Mouse (Mus musculus): ENCODE measurements around the gene Slc22a12. TPM values are rescaled to one million over a fixed set of nuclear protein-coding genes. Genes with fewer than 3 reads are reported as not detected.

The Slc22a12 gene
- polyA plus RNA-seq, 1 experiment from 2014 or later = not detected

DNA sequence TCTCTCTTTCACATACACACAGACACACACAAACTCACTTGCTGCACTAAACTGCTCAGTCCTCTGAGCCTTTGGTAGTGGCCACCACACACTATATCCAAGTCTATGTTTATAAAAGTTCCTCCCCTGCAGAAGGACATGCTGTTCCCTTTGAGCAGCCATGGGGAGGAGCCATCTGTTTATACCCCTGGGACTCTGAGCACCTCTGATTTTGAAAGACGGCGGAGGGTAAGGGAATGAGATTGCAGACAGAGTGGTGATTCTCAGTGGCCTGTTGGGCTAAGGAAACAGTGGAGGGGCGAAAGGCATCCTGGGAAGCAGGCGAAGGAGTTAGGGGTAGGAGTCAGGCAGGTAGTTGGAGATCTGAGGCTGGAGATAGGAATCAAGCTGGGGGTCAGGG lies 3.2 kb downstream of the Slc22a12 start:
- WGBS = 80% methylated on average over 4 of the region's 4 CpGs

DNA sequence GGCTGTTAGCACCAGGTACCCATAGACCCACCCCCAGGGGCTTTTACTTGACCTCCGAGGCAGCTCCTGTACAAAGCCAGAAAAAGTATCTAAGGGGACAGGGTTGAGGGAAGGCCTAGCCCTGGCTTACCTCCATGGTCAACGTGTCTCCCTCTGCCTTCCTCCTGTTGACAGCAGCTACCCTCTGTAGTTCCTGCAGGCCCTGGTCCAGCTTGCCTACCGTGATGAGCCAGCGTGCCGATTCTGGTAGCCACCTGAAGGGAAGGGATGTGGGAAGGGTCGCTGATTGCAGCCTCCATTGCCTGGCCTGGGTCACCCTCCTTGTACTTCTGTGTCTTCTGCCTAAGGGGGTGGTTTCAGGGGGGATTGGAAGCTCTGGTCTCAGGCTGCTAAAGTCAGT lies 4.3 kb downstream of the Slc22a12 start:
- Histone ChIP-seq H3K9me3 (replicated peaks; ENCODE audit: control insufficient read depth, low read length) (no peaks in the 10 kb centered on the region), H3K4me1 (ENCODE audit: control insufficient read depth, insufficient read depth, low read length) (no peaks in the 10 kb centered on the region), H3K36me3 (replicated peaks; ENCODE audit: control insufficient read depth, insufficient read depth, low read depth, low read length) (no peaks in the 10 kb centered on the region), H3K9ac (replicated peaks; ENCODE audit: low read length) (no peak overlapping the region), H3K4me3 (ENCODE audit: low read depth, low read length) (no peak overlapping the region), H3K27me3 (ENCODE audit: control insufficient read depth, insufficient read depth, low read length) (peaks cover 3% of the 10 kb centered on the region; the same call in 1 of the 2 replicates), H3K27ac (replicated peaks; ENCODE audit: low read depth, low read length) (no peak overlapping the region), H3K4me2 (ENCODE audit: low read depth, low read length) (no peak overlapping the region)
- ATAC-seq (replicated peaks; ENCODE audit: insufficient number of reproducible peaks, low FRiP score, low TSS enrichment, low read depth) = no peak
- WGBS = 82% methylated on average over 6 of the region's 6 CpGs
- no peak for DNase-seq (ENCODE audit: low spot score)

More for the DNA sequence above, 3.2 kb downstream of the Slc22a12 start:
- Histone ChIP-seq H3K4me1 (ENCODE audit: control insufficient read depth, insufficient read depth, low read length) (no peaks in the 10 kb centered on the region), H3K4me2 (ENCODE audit: low read depth, low read length) (no peak overlapping the region), H3K9me3 (replicated peaks; ENCODE audit: control insufficient read depth, low read length) (no peaks in the 10 kb centered on the region), H3K27ac (replicated peaks; ENCODE audit: low read depth, low read length) (no peak overlapping the region), H3K36me3 (replicated peaks; ENCODE audit: control insufficient read depth, insufficient read depth, low read depth, low read length) (no peaks in the 10 kb centered on the region), H3K27me3 (ENCODE audit: control insufficient read depth, insufficient read depth, low read length) (no peaks in the 10 kb centered on the region; the same call in 1 of the 2 replicates), H3K4me3 (ENCODE audit: low read depth, low read length) (no peak overlapping the region), H3K9ac (replicated peaks; ENCODE audit: low read length) (no peak overlapping the region)
- DNase-seq (ENCODE audit: low spot score) (no peak), ATAC-seq (replicated peaks; ENCODE audit: insufficient number of reproducible peaks, low FRiP score, low TSS enrichment, low read depth) (no peak)

DNA sequence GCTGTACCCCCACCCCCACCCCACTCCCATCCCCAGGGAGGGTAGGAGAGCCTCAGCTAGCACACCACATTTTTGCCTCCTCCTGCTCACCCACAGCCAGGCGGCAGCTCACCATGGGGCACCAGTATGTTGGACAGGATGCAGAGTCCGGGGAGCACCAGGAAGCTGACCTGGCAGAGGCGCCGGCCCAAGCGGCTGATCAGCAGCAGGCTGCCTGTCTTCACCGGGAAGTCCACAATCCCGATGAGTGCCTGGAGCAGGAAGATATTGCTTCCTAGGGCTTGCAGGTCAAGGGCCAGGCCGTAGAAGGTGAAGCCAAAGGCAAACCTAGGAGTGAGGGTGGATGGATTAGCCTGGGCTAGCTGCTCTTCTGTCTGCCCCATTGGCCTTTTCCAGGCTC lies 5.3 kb downstream of the Slc22a12 start:
- 58% methylated on average over 8 of the region's 8 CpGs for WGBS
- no peak for DNase-seq (ENCODE audit: low spot score)
- H3K27ac ChIP-seq (replicated peaks; ENCODE audit: low read depth, low read length) = no peak overlapping the region

DNA sequence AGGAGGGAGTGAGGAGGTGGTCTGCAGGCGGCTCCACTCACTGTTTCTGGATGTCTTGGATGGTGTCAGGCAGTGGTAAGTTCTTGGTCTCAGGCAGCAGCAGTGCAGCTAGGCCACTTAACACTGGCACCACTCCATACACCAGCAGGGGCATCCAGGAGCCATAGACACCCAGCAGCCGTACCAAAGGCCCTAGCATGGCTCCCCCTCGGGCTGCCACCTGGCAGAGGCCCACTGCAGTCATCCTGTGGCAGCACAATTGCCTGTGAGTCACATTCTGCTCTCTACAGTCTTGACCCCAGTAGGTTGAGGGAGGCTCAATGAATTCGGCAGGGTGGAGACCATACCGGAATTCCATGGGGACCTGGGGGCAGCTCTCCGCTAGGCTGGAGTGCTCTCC lies 6.1 kb downstream of the Slc22a12 start:
- H3K9me3 ChIP-seq (replicated peaks; ENCODE audit: control insufficient read depth, low read length) = no peaks in the 10 kb centered on the region
- ATAC-seq (replicated peaks; ENCODE audit: insufficient number of reproducible peaks, low FRiP score, low TSS enrichment, low read depth) (no peak), DNase-seq (ENCODE audit: low spot score) (no peak)
- no peaks in the 10 kb centered on the region for H3K36me3 ChIP-seq (replicated peaks; ENCODE audit: control insufficient read depth, insufficient read depth, low read depth, low read length)
- no peak overlapping the region for H3K27ac ChIP-seq (replicated peaks; ENCODE audit: low read depth, low read length)
- H3K9ac ChIP-seq (replicated peaks; ENCODE audit: low read length) = no peak overlapping the region
- no peak overlapping the region for H3K4me3 ChIP-seq (ENCODE audit: low read depth, low read length)
- H3K27me3 ChIP-seq (ENCODE audit: control insufficient read depth, insufficient read depth, low read length) = peaks cover 16% of the 10 kb centered on the region
- WGBS = 68% methylated on average over 6 of the region's 6 CpGs
- no peak overlapping the region for H3K4me2 ChIP-seq (ENCODE audit: low read depth, low read length)
- peaks cover 1% of the 10 kb centered on the region for H3K4me1 ChIP-seq (ENCODE audit: control insufficient read depth, insufficient read depth, low read length)

More for the DNA sequence above, 5.3 kb downstream of the Slc22a12 start:
- peaks cover 10% of the 10 kb centered on the region; the same call in 1 of the 2 replicates for H3K27me3 ChIP-seq (ENCODE audit: control insufficient read depth, insufficient read depth, low read length)
- H3K4me2 ChIP-seq (ENCODE audit: low read depth, low read length) = no peak overlapping the region
- no peaks in the 10 kb centered on the region for H3K9me3 ChIP-seq (replicated peaks; ENCODE audit: control insufficient read depth, low read length)
- ATAC-seq (replicated peaks; ENCODE audit: insufficient number of reproducible peaks, low FRiP score, low TSS enrichment, low read depth) = no peak
- H3K36me3 ChIP-seq (replicated peaks; ENCODE audit: control insufficient read depth, insufficient read depth, low read depth, low read length) = no peaks in the 10 kb centered on the region
- H3K4me1 ChIP-seq (ENCODE audit: control insufficient read depth, insufficient read depth, low read length) = no peaks in the 10 kb centered on the region
- no peak overlapping the region for H3K9ac ChIP-seq (replicated peaks; ENCODE audit: low read length)
- H3K4me3 ChIP-seq (ENCODE audit: low read depth, low read length) = no peak overlapping the region

DNA sequence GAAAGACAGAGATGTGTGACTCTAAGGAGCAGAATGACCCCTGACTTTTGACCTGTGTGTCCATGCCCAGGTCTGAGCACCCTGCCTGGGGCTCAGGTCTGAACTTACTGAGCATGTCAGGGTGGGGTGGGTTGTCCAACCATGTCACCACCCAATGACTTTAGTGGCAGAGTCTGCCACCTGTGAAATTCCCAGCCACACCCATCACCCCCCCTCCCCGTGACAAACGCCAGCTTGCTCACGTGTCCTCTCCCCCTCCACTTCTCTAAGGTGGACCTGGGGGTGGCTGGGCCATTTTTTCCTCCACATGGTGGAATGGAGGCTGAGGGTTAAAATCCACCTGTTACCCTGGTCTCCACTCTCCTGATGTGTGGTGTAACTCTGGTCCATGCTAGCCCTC lies 6.6 kb downstream of the Slc22a12 start:
- Histone ChIP-seq H3K36me3 (replicated peaks; ENCODE audit: control insufficient read depth, insufficient read depth, low read depth, low read length) (no peaks in the 10 kb centered on the region), H3K27me3 (ENCODE audit: control insufficient read depth, insufficient read depth, low read length) (peaks cover 20% of the 10 kb centered on the region), H3K27ac (replicated peaks; ENCODE audit: low read depth, low read length) (no peak overlapping the region), H3K4me1 (ENCODE audit: control insufficient read depth, insufficient read depth, low read length) (peaks cover 4% of the 10 kb centered on the region), H3K4me2 (ENCODE audit: low read depth, low read length) (no peak overlapping the region), H3K9me3 (replicated peaks; ENCODE audit: control insufficient read depth, low read length) (no peaks in the 10 kb centered on the region), H3K4me3 (ENCODE audit: low read depth, low read length) (no peak overlapping the region), H3K9ac (replicated peaks; ENCODE audit: low read length) (no peak overlapping the region)
- DNase-seq (ENCODE audit: low spot score) (no peak), ATAC-seq (replicated peaks; ENCODE audit: insufficient number of reproducible peaks, low FRiP score, low TSS enrichment, low read depth) (no peak)
- 69% methylated on average over 3 of the region's 3 CpGs for WGBS

DNA sequence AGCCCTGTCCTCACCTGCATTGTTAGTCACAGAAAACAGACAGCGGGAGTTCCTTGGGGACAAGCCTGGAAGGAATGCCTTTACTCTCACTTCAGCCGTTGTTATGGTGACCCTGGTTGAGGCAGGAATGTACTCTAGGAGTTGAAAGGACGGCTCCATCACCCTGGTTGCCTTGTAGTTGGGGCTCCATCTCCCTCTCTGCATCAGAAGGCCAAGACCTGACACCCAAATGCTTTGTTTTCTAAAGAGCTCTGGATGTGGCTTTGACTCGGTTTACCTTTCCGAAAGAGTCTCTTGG lies 8.8 kb downstream of the Slc22a12 start:
- Histone ChIP-seq H3K36me3 (replicated peaks; ENCODE audit: control insufficient read depth, insufficient read depth, low read depth, low read length) (no peaks in the 10 kb centered on the region), H3K9me3 (replicated peaks; ENCODE audit: control insufficient read depth, low read length) (no peaks in the 10 kb centered on the region), H3K27ac (replicated peaks; ENCODE audit: low read depth, low read length) (no peak overlapping the region), H3K27me3 (ENCODE audit: control insufficient read depth, insufficient read depth, low read length) (peaks cover 24% of the 10 kb centered on the region), H3K9ac (replicated peaks; ENCODE audit: low read length) (no peak overlapping the region), H3K4me3 (ENCODE audit: low read depth, low read length) (no peak overlapping the region), H3K4me1 (ENCODE audit: control insufficient read depth, insufficient read depth, low read length) (peaks cover 4% of the 10 kb centered on the region), H3K4me2 (ENCODE audit: low read depth, low read length) (no peak overlapping the region)
- no peak for ATAC-seq (replicated peaks; ENCODE audit: insufficient number of reproducible peaks, low FRiP score, low TSS enrichment, low read depth)
- no peak for DNase-seq (ENCODE audit: low spot score)
- WGBS = 46% methylated on average over 5 of the region's 5 CpGs

DNA sequence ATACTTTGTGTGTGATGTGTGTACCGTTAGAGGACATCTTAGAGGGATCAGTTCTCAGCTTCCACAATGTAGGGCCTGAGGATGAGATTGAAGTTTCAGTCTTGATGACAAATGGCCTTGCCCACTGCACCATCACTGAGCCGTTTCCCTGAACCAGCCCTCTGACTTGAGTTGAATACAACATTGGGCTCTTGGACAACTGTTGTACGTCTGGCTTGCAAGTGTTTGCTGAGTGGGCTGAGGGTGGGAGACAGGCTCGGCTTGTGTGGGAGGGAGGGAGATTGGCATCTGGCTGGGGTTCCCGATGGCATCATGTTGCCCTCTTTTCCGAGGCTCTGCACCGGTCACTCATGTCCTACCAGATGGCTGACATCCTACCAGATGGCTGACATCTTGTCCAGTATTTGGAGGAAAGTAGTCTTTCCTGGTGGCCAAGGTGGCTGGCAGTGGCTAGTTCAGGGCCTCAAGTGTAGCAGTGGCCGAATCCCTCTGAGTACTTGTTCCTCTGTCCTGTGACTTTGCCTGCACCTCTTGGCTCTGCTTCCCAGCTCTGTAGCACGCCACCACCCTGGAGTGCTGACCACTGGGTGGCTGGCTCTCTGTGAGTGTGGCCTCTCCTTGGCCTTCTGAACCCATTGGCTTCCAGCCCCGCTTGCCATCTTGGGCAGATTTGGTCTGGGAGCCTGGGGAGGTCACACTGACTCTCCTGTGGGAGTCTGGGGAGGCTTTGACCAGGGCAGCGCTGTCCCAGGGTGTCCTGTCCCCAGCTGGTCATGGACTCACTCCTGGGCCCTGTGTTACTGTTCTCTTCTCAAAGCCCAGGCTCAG lies 9.3 kb downstream of the Slc22a12 start:
- Histone ChIP-seq H3K4me2 (ENCODE audit: low read depth, low read length) (peak overlapping the region; percentile 3; the same call in 1 of the 2 replicates), H3K4me1 (ENCODE audit: control insufficient read depth, insufficient read depth, low read length) (peaks cover 4% of the 10 kb centered on the region), H3K4me3 (ENCODE audit: low read depth, low read length) (no peak overlapping the region), H3K9ac (replicated peaks; ENCODE audit: low read length) (no peak overlapping the region), H3K36me3 (replicated peaks; ENCODE audit: control insufficient read depth, insufficient read depth, low read depth, low read length) (no peaks in the 10 kb centered on the region), H3K27ac (replicated peaks; ENCODE audit: low read depth, low read length) (no peak overlapping the region), H3K9me3 (replicated peaks; ENCODE audit: control insufficient read depth, low read length) (no peaks in the 10 kb centered on the region), H3K27me3 (ENCODE audit: control insufficient read depth, insufficient read depth, low read length) (peaks cover 24% of the 10 kb centered on the region)
- DNase-seq (ENCODE audit: low spot score) (no peak), ATAC-seq (replicated peaks; ENCODE audit: insufficient number of reproducible peaks, low FRiP score, low TSS enrichment, low read depth) (no peak)
- WGBS = 70% methylated on average over 11 of the region's 11 CpGs

DNA sequence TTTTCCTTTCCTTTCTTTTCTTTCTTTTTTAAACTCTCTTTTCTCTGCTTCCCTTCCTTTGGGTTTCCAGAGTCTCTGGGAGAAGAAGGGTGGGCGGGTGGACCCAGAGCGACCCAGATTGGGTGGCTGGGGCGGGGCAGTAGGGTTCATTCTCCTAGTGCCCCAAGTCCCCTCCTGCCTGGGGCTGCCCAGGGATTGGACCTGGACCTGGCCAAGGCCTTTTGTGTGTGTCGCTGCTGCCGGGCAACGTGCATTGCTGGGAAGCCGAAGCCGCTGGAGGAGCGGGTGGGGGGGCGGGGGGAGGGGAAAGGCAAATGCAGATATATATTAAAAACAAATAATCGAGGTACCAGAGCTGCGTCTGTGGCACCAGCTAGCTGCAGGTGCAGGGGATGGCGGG lies 10.2 kb downstream of the Slc22a12 start:
- H3K4me2 ChIP-seq (ENCODE audit: low read depth, low read length) = peak overlapping the region; percentile 73; the same call in 1 of the 2 replicates
- no peak overlapping the region for H3K4me3 ChIP-seq (ENCODE audit: low read depth, low read length)
- no peaks in the 10 kb centered on the region for H3K9me3 ChIP-seq (replicated peaks; ENCODE audit: control insufficient read depth, low read length)
- H3K4me1 ChIP-seq (ENCODE audit: control insufficient read depth, insufficient read depth, low read length) = peaks cover 4% of the 10 kb centered on the region
- ATAC-seq (replicated peaks; ENCODE audit: insufficient number of reproducible peaks, low FRiP score, low TSS enrichment, low read depth) = no peak
- no peak overlapping the region for H3K27ac ChIP-seq (replicated peaks; ENCODE audit: low read depth, low read length)
- DNase-seq (ENCODE audit: low spot score) = no peak
- no peaks in the 10 kb centered on the region for H3K36me3 ChIP-seq (replicated peaks; ENCODE audit: control insufficient read depth, insufficient read depth, low read depth, low read length)
- WGBS = 5% methylated on average over 13 of the region's 13 CpGs
- peaks cover 24% of the 10 kb centered on the region for H3K27me3 ChIP-seq (ENCODE audit: control insufficient read depth, insufficient read depth, low read length)
- H3K9ac ChIP-seq (replicated peaks; ENCODE audit: low read length) = no peak overlapping the region

Measured in embryonic facial prominence, embryonic 11.5 days (tissue).